Mouse (Mus musculus): ENCODE data around the gene Pax2.

The Pax2 gene

GRCm38 (mm10) chr19:44755693-44756420 is at the start of gene Pax2:
Pax2 (plus strand) TSS chr19:44756045.
- DNase-seq (ENCODE audit: low spot score in 2 of 2), result no peak

GRCm38 (mm10) chr19:44708885-44709284 is 47.0 kb upstream of the Pax2 start:
- DNase-seq (ENCODE audit: low spot score in 2 of 2), result no peak

GRCm38 (mm10) chr19:44716731-44717600 is 38.9 kb upstream of the Pax2 start:
- DNase-seq (ENCODE audit: low spot score in 2 of 2), result no peak

GRCm38 (mm10) chr19:44719292-44720193 is 36.3 kb upstream of the Pax2 start:
- DNase-seq (ENCODE audit: low spot score in 2 of 2), result no peak

- no peak for DNase-seq (ENCODE audit: low spot score in 2 of 2)
These were observed 35.7 kb upstream of the Pax2 start for GRCm38 (mm10) chr19:44720194-44720521.

GRCm38 (mm10) chr19:44723611-44724440 is 32.0 kb upstream of the Pax2 start:
- no peak for DNase-seq (ENCODE audit: low spot score in 2 of 2)

- no peak for DNase-seq (ENCODE audit: low spot score in 2 of 2)
These were observed 29.7 kb upstream of the Pax2 start for GRCm38 (mm10) chr19:44725951-44726791.

DNA sequence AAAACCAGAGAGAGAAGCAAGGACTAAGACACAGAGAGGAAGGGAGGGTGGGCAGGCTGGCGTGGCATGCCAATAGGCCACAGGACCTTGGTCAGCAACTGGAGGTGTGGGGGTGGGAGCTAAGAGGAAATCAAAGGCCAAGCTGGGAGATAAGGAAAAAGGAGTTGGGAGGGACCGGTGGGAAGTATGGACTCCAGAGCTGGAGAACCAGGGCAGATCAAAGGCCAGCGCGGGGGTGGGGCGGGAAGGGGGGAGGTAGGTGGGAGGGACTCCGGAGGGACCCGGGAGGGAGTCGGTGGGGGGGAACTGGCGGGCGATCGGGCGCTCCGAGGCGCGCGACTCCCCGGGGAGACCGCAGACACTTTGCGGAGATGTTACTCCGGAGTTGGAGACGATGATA is 21.7 kb upstream of the Pax2 start:
- no peak for DNase-seq (ENCODE audit: low spot score in 2 of 2)

DNA sequence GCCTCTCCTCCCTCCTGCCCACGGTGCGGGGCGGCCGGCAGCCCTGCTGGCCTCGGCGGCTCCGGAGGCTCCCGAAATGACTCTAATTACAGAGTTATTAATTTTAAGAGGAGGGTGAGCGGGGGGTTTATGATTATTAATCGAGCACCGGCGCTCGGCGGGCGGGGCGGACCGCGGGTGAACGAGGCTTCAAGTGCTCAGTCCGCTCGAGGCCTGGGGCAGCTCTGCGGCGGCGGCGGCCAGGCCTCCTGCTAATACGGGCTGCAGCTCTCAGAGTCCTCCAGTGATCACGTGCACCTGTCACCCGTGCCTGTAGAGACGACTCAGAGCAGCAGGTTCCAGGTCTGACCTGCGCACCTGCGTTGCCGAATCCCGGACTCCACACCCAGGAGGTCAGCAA is 21.2 kb upstream of the Pax2 start:
- no peak for DNase-seq (ENCODE audit: low spot score in 2 of 2)

DNA sequence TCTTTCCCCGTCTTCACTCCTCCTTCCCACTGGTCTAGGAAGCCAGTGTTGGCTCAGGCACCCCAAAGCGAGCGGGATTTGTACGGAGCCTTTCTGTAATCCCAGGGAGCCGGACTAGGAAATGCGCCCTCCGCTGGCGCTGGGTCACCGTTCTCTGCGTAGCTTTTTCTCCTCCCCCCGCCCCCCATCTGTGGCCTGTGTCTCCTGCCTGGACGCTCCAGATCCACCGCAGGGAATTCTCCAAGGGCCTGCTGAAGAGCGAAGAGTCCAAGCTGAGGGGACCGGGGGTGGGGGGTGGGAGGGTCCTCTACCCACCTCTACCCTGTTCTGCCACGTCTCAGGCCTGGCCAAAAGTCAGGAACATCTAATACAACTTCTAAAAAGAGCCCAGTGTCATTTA is 15.5 kb upstream of the Pax2 start:
- no peak for DNase-seq (ENCODE audit: low spot score in 2 of 2)

DNA sequence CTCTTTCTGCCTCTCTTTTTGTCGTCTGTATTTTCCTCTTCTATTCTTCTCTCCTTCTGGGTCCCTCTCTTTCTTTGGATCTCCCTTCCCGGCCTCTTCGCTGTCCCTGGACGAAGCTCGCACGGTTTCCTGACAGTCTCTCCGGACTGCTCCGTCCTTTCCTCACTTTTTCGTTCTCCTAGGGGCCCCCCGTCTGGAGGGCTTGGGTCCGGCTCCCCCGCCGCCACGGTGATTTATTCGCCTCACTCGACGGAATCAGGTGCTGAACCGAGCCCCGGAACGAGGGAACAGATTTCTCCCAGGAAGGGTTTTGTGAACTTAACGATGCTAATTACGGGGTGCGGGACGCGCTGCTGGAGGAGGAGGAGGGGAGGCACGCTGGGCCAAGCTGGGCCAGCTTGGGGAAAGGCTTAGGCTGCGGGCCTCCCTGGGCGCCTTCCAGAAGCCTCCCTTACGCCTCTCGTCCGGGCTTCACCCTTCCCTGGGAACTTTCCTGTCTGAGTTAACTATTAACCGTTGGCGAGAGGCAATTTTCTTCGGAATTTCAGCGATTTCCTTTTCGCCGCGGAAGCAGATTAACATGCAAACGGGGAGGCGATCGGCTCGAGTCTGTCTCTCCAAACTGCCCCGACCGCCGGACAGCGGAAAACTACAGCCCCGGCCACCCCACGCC is 14.6 kb upstream of the Pax2 start:
- no peak for DNase-seq (ENCODE audit: low spot score in 2 of 2)

- no peak for DNase-seq (ENCODE audit: low spot score in 2 of 2)
These were observed 14.1 kb upstream of the Pax2 start for GRCm38 (mm10) chr19:44741764-44742127.

- DNase-seq (ENCODE audit: low spot score in 2 of 2), result no peak
These were observed 13.5 kb upstream of the Pax2 start for GRCm38 (mm10) chr19:44742131-44743020.

DNA sequence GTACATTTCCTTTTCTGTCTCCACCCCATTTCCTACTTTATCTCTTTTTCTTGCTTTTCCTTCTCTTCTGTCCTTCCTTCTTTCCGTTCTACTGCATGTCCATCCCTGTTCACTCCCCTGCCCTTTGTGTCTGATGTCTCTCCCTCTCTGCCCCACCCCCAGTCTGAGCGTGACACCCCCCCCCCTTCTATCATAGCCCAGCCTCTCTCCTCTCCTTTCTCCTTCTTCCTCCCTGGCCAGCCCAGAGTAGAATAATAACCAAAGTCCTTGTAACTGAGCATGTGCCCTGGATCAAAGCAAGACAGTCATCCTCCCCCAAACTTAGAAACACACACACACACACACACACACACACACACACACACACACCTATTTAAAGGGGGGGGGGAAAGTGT is 12.8 kb upstream of the Pax2 start:
- DNase-seq (ENCODE audit: low spot score in 2 of 2), result no peak

DNA sequence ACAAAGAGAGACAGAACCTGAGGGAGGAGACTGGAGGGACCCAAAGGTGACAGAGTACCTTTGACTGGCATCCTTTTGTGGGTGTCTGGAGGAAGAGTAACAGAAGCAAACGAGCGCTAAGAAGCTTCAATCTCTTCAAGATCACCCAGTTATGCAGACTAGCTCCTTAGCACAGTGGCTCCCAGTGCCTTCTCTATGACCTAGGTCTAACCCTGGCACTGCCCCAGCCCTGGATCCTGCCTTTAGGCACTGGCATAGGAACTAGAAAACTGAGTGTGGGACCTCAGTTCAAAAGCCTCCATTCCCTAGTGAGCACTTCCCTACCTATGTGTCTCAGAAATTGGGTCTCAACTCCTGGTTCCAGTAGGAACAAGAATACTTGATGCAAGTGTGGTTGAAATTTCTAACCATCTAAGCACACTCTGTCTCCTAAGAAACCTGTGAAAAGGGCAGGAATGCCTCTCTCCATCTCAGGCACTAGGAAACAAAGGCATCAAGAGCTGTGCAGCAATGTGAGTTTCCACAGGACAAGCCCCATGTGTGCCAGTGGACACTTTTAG is 11.8 kb upstream of the Pax2 start:
- DNase-seq (ENCODE audit: low spot score in 2 of 2), result no peak

- DNase-seq (ENCODE audit: low spot score in 2 of 2), result no peak
These were observed 10.1 kb upstream of the Pax2 start for GRCm38 (mm10) chr19:44745741-44746140.

DNA sequence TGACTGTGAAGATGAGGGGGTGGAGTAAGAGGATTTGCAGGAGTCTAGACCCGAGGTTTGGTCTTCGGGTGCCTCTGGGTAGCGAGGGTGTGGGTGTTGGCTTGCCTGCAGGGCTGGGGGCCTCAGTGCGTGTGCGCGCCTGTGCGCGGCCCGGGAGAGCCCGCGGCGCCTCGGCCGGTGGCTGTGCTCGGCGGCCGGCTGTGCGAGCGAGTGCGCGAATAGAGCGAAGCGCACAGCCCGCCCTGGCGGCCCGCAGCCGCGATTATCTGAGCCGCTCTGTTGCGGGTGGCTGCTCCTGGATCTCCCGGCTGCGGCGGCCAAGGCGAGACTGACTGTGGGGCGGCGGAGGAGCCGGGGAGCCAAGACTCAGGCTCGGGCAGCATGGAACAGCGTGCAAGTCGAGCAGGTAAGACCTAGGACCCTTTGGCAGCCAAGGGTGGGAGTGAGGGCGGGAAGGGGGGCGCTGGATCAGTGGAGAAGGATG is 9.3 kb upstream of the Pax2 start:
- no peak for DNase-seq (ENCODE audit: low spot score in 2 of 2)

GRCm38 (mm10) chr19:44747471-44747870 is 8.4 kb upstream of the Pax2 start:
- no peak for DNase-seq (ENCODE audit: low spot score in 2 of 2)

All from spleen, postnatal 14 days (tissue).